Mouse (Mus musculus): ENCODE measurements around the gene Glipr1. TPM values are rescaled to one million over a fixed set of nuclear protein-coding genes. Genes with fewer than 3 reads are reported as not detected.

The Glipr1 gene
- polyA plus RNA-seq, 1 experiment: 28.6 TPM

DNA sequence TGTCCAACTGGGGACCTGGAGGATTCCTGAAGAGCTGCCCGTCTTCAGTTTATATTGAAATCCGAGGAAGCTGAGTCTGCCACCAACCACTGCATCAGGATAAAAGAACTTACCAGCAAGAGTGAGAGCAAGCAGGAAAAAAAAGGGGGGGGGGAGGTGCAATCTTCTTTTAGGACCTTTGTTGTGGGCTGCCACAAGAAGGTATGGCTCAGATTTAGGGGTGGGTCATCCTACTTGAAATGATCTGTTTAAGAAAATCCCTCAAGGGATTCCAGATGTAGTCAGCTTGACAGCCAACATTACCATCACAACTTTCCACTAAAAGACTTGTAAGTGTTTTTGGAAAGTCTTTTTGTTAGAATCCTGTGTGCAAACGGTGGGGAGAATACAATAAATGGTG lies 2.7 kb downstream of the Glipr1 start:
- Histone ChIP-seq H3K4me1 (ENCODE audit: control insufficient read depth, insufficient read depth, low read length) (no peaks in the 10 kb centered on the region; the same call in none of the 2 replicates), H3K4me3 (ENCODE audit: insufficient read depth, low read length) (no peak overlapping the region), H3K27ac (ENCODE audit: insufficient read depth, low read length) (peak overlapping the region; percentile 61)
- TF ChIP-seq CTCF (IDR thresholded peaks at IDR 0.05; ENCODE audit: borderline replicate concordance, insufficient read depth, low read length) (no peak), POLR2A (IDR thresholded peaks at IDR 0.05; ENCODE audit: low read depth, low read length) (no peak)

DNA sequence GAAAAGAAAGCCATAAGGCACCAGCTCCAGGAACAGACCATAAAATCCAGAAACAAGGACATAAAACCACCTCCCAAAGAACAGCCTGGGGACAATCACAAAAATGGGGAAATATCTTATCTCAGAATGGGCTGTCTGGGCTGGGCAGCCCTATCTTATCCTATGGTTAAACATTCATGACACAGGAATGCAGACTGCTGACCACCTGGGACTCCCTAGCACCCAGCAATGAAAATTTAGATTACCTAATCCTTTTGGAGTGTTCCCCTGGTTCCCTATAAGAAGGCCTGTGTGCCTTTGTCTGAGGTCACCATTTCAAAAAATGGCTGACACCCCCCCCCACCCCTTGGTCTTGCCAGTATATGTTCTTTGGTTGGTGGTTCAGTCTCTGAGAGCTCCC lies 4.8 kb downstream of the Glipr1 start:
- TF ChIP-seq CTCF (IDR thresholded peaks at IDR 0.05; ENCODE audit: borderline replicate concordance, insufficient read depth, low read length): no peak
- TF ChIP-seq POLR2A (IDR thresholded peaks at IDR 0.05; ENCODE audit: low read depth, low read length): no peak
- Histone ChIP-seq H3K4me3 (ENCODE audit: insufficient read depth, low read length) (no peak overlapping the region), H3K27ac (ENCODE audit: insufficient read depth, low read length) (peak overlapping the region; percentile 17; the same call in 1 of the 2 replicates)

DNA sequence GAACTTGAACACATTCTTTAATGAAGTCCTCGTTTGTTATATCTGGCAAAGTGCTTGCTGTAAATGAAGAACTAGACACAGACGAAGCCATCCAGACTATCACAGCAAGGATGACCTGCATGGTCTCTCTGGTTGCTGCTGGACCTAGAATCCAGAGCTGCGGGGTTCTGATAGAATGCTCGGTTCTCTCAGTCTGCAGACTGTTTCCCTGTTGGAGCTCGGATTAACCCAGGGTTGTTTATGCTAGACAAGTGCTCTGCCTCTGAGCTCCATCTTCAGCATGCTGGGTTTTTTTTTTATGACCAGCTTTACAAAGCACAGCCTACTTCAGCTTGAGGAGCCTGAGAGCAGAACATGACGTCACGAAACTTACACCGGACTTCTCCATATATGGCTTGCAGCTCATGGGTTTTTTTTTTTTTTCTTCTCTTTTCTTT lies 5.5 kb downstream of the Glipr1 start:
- TF ChIP-seq CTCF (IDR thresholded peaks at IDR 0.05; ENCODE audit: borderline replicate concordance, insufficient read depth, low read length): no peak
- no peak for TF ChIP-seq POLR2A (IDR thresholded peaks at IDR 0.05; ENCODE audit: low read depth, low read length)
- H3K4me3 ChIP-seq (ENCODE audit: insufficient read depth, low read length): peak overlapping the region; percentile 7; the same call in 1 of the 2 replicates
- peak overlapping the region; percentile 66; the same call in 1 of the 2 replicates for H3K27ac ChIP-seq (ENCODE audit: insufficient read depth, low read length)
- H3K4me1 ChIP-seq (ENCODE audit: control insufficient read depth, insufficient read depth, low read length): no peaks in the 10 kb centered on the region; the same call in none of the 2 replicates

More for the DNA sequence above, 4.8 kb downstream of the Glipr1 start:
- H3K4me1 ChIP-seq (ENCODE audit: control insufficient read depth, insufficient read depth, low read length): no peaks in the 10 kb centered on the region; the same call in none of the 2 replicates

GRCm38 (mm10) chr10:111996549-111996904 lies 5.9 kb downstream of the Glipr1 start:
- peak overlapping the region; percentile 7; the same call in 1 of the 2 replicates for H3K4me3 ChIP-seq (ENCODE audit: insufficient read depth, low read length)
- H3K27ac ChIP-seq (ENCODE audit: insufficient read depth, low read length): peak overlapping the region; percentile 66; the same call in 1 of the 2 replicates
- TF ChIP-seq CTCF (IDR thresholded peaks at IDR 0.05; ENCODE audit: borderline replicate concordance, insufficient read depth, low read length) (no peak), POLR2A (IDR thresholded peaks at IDR 0.05; ENCODE audit: low read depth, low read length) (no peak)
- H3K4me1 ChIP-seq (ENCODE audit: control insufficient read depth, insufficient read depth, low read length): no peaks in the 10 kb centered on the region; the same call in none of the 2 replicates

GRCm38 (mm10) chr10:111995803-111996548 lies 6.5 kb downstream of the Glipr1 start:
- peak overlapping the region; percentile 65 for H3K27ac ChIP-seq (ENCODE audit: insufficient read depth, low read length)
- H3K4me3 ChIP-seq (ENCODE audit: insufficient read depth, low read length): peak overlapping the region; percentile 7; the same call in 1 of the 2 replicates
- no peaks in the 10 kb centered on the region; the same call in none of the 2 replicates for H3K4me1 ChIP-seq (ENCODE audit: control insufficient read depth, insufficient read depth, low read length)
- TF ChIP-seq CTCF (IDR thresholded peaks at IDR 0.05; ENCODE audit: borderline replicate concordance, insufficient read depth, low read length): no peak
- TF ChIP-seq POLR2A (IDR thresholded peaks at IDR 0.05; ENCODE audit: low read depth, low read length): no peak

DNA sequence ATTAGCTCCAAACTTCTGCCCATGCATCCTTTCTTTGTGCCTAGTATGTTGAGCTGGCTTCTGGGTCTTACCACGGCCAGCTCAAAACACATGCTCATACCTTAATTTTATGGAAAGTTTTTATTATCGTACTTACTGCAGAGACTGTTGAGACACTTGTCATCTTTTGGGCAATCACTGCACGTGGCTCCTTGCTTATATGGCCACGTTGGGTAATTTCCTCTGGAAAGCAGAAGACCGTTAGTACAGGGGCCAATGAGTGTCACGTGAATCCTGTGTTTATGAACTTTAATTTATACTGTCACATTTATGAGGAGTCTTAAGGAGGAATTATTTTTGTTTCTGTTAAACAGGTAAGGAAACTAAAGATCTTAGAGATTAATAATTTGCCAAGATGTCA lies 16.0 kb downstream of the Glipr1 start:
- Histone ChIP-seq H3K4me3 (ENCODE audit: insufficient read depth, low read length) (no peak overlapping the region), H3K27ac (ENCODE audit: insufficient read depth, low read length) (no peak overlapping the region), H3K4me1 (ENCODE audit: control insufficient read depth, insufficient read depth, low read length) (peaks cover 3% of the 10 kb centered on the region; the same call in 1 of the 2 replicates)
- TF ChIP-seq POLR2A (IDR thresholded peaks at IDR 0.05; ENCODE audit: low read depth, low read length): no peak
- TF ChIP-seq CTCF (IDR thresholded peaks at IDR 0.05; ENCODE audit: borderline replicate concordance, insufficient read depth, low read length): no peak

GRCm38 (mm10) chr10:111983070-111983469 lies 19.4 kb downstream of the Glipr1 start:
- H3K4me1 ChIP-seq (ENCODE audit: control insufficient read depth, insufficient read depth, low read length): no peaks in the 10 kb centered on the region
- TF ChIP-seq CTCF (IDR thresholded peaks at IDR 0.05; ENCODE audit: borderline replicate concordance, insufficient read depth, low read length) (no peak), POLR2A (IDR thresholded peaks at IDR 0.05; ENCODE audit: low read depth, low read length) (no peak)
- no peak overlapping the region for H3K4me3 ChIP-seq (ENCODE audit: insufficient read depth, low read length)
- H3K27ac ChIP-seq (ENCODE audit: insufficient read depth, low read length): no peak overlapping the region

- H3K27ac ChIP-seq (ENCODE audit: insufficient read depth, low read length): no peak overlapping the region
- TF ChIP-seq POLR2A (IDR thresholded peaks at IDR 0.05; ENCODE audit: low read depth, low read length) (no peak), CTCF (IDR thresholded peaks at IDR 0.05; ENCODE audit: borderline replicate concordance, insufficient read depth, low read length) (peak; percentile 81; the same call in 1 of the 2 replicates)
- H3K4me1 ChIP-seq (ENCODE audit: control insufficient read depth, insufficient read depth, low read length): no peaks in the 10 kb centered on the region; the same call in 1 of the 2 replicates
- H3K4me3 ChIP-seq (ENCODE audit: insufficient read depth, low read length): no peak overlapping the region
Observed at GRCm38 (mm10) chr10:111977584-111977983, 24.8 kb downstream of the Glipr1 start.

DNA sequence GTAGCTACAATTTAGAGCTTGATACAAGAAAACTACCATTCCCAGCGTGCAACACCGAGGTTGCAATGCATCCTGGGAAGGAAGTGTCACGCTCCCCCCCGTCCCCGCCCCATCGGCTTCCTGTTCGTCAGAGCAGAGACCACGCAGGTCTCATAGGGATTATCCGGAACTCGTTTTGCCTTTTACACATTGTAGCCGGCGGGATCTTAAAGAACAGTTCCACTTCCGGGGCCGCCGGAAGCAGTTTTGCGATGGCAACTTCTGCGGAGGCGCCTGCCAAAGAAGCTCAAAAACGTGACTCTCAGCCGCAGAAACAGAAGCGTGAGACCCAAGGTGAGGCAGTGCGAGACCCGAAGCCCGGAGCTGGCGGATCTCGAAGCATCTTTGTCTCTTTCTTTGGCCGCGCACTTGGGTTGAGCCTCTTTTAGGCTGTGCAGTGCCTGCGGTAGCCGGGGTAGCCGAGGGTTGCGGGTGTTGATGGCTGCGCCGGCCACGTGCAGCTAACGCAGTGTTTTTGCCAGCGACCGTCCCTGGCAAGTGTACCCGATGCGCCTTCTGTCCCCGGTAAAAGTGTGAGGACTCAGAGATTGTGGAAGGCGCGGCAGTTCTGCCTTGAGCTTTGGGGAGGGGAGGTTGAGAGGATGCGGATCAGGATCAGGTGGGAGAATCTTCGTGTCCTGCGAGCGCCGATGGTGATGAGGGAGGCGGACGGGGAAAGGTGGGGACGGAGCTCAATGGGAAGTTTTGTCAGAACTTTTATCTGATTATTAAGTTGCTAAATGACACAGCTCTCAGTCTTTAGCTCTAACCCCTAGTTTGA lies 29.7 kb downstream of the Glipr1 start, which contains the start of gene Krr1:
Gene Krr1, plus strand, starts transcription at position 123 of the 820 bp plus-strand sequence.
- Histone ChIP-seq H3K27ac (ENCODE audit: insufficient read depth, low read length) (peak within 1 kb of the TSS; percentile 20; the same call in 1 of the 2 replicates), H3K4me1 (ENCODE audit: control insufficient read depth, insufficient read depth, low read length) (no peaks in the 10 kb centered on the region; the same call in 1 of the 2 replicates), H3K4me3 (ENCODE audit: insufficient read depth, low read length) (peak within 1 kb of the TSS; percentile 95)
- peak; percentile 67 for TF ChIP-seq POLR2A (IDR thresholded peaks at IDR 0.05; ENCODE audit: low read depth, low read length)
- TF ChIP-seq CTCF (IDR thresholded peaks at IDR 0.05; ENCODE audit: borderline replicate concordance, insufficient read depth, low read length): no peak
